Mouse (Mus musculus): ENCODE data around the gene Tdp2.

Tdp2 gene

GRCm38 (mm10) chr13:24831353-24832130 is at the start of gene Tdp2, which contains the start of gene Acot13:
Tdp2 (plus strand) TSS chr13:24831679.
Acot13 (minus strand) TSS chr13:24831540.
- DNase-seq: peak; percentile 97

GRCm38 (mm10) chr13:24781916-24782315 is 49.6 kb upstream of the Tdp2 start:
- DNase-seq: no peak

- peak; percentile 62 for DNase-seq
Measured at GRCm38 (mm10) chr13:24786014-24786490, 45.4 kb upstream of the Tdp2 start.

- no peak for DNase-seq
Measured at GRCm38 (mm10) chr13:24787477-24787876, 44.0 kb upstream of the Tdp2 start.

- DNase-seq: no peak
Measured at GRCm38 (mm10) chr13:24791349-24791748, 40.1 kb upstream of the Tdp2 start.

GRCm38 (mm10) chr13:24792411-24793045 is 39.0 kb upstream of the Tdp2 start:
- DNase-seq: no peak

- DNase-seq: no peak
Measured at GRCm38 (mm10) chr13:24798686-24799085, 32.8 kb upstream of the Tdp2 start.

- DNase-seq: no peak
Measured at GRCm38 (mm10) chr13:24799378-24799777, 32.1 kb upstream of the Tdp2 start.

- peak; percentile 52 for DNase-seq
Measured at GRCm38 (mm10) chr13:24799925-24800673, 31.4 kb upstream of the Tdp2 start.

- DNase-seq: peak; percentile 97
Measured at GRCm38 (mm10) chr13:24800674-24801307, 30.7 kb upstream of the Tdp2 start.

- DNase-seq: peak; percentile 84
Measured at GRCm38 (mm10) chr13:24801308-24801921, 30.1 kb upstream of the Tdp2 start, which contains the start of gene BC005537. BC005537 (plus strand) TSS chr13:24801657.

GRCm38 (mm10) chr13:24802131-24802691 is 29.3 kb upstream of the Tdp2 start:
- peak; percentile 50 for DNase-seq

- DNase-seq: no peak
Measured at GRCm38 (mm10) chr13:24803196-24803595, 28.3 kb upstream of the Tdp2 start.

GRCm38 (mm10) chr13:24806079-24806478 is 25.4 kb upstream of the Tdp2 start:
- DNase-seq: no peak

- DNase-seq: no peak
Measured at GRCm38 (mm10) chr13:24812521-24812920, 19.0 kb upstream of the Tdp2 start.

GRCm38 (mm10) chr13:24814616-24815015 is 16.9 kb upstream of the Tdp2 start:
- no peak for DNase-seq

GRCm38 (mm10) chr13:24816125-24817092 is 15.1 kb upstream of the Tdp2 start:
- peak; percentile 16 for DNase-seq

- DNase-seq: no peak
Measured at GRCm38 (mm10) chr13:24819931-24820330, 11.5 kb upstream of the Tdp2 start.

- no peak for DNase-seq
Measured at GRCm38 (mm10) chr13:24822663-24823343, 8.7 kb upstream of the Tdp2 start.

GRCm38 (mm10) chr13:24824647-24825046 is 6.8 kb upstream of the Tdp2 start:
- DNase-seq: no peak
